Mouse (Mus musculus) megakaryocyte, embryonic 14.5 days (primary cell): Measurements from ENCODE around the gene Pdss2. TPM values are rescaled to one million over a fixed set of nuclear protein-coding genes. Genes with fewer than 3 reads are reported as not detected.

Experiments
- H3K27me3 ChIP-seq: replicated peaks from 2 replicates; pipeline ENCODE3; 2012; ENCODE audit warnings: inconsistent platforms
- H3K36me3 ChIP-seq: replicated peaks from 2 replicates; pipeline ENCODE3; 2012; ENCODE audit warnings: low read length, inconsistent platforms, mixed read lengths
- H3K4me1 ChIP-seq: 2 replicates; pipeline ENCODE4 v1.6.1; 2012; ENCODE audit warnings: inconsistent platforms
- H3K4me3 ChIP-seq: replicated peaks from 2 replicates; pipeline ENCODE3; 2012; ENCODE audit warnings: moderate library complexity, mild to moderate bottlenecking, inconsistent platforms
- H3K9me3 ChIP-seq: 2 replicates; pipeline ENCODE4 v1.6.1; 2012; ENCODE audit warnings: inconsistent platforms
- FLI1 ChIP-seq: IDR thresholded peaks from 2 replicates; pipeline ENCODE4 v1.6.1; 2012; ENCODE audit warnings: low read length, inconsistent platforms, mixed read lengths
- GATA1 ChIP-seq: IDR thresholded peaks from 3 replicates; pipeline ENCODE4 v1.6.1; 2012; ENCODE audit warnings: mixed read lengths, low read length, inconsistent platforms, borderline replicate concordance
- polyA plus RNA-seq: library from polyadenylated mRNA; stranded (reverse); fragments of >175 nt; gene quantifications from 2 replicates; pipeline ENCODE4 v1.2.3, GENCODE M21; 2012; ENCODE audit warnings: low replicate concordance; ENCODE audit not compliant: insufficient read depth

The Pdss2 gene
- polyA plus RNA-seq, 1 experiment: 3.9 TPM

DNA sequence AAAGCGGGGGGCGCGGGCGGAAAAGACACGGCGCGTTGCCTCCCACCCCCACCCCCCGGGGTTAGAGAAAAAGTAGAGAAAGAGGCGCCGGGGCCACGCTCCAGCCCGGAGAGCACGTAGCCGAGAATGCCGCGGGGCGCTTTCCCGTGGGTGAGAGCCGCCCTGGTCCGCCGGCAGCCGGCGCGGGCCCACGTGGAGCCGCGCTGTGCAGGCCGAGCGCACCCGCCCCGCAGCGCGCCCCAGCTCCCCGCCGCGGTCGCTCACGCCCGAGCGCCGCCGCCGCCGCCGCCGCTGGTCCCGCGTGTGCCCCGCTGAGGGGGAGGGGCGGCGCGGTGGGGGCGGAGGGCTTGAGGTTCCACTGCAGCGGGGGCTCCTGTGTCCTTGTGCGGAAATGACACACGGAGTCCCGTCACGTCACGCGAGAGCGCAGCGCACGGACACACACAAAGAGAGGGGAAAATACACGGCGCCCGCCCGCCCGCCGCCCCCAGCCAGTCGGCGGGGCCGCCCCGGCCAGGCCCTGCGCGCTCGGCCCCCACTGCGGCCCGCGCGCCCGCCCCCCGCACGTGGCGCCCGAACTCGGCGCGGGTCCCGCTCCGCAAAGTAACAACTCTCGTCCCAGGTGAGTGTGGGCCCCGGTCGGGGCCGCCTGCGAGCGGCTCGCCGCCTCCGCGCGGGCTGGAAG lies 257.6 kb downstream of the Pdss2 start, which contains the start of gene Bend3:
Gene Bend3 (plus strand): TSS at position 81 of the 685 bp plus-strand sequence.
- H3K4me1 ChIP-seq: peaks cover 44% of the 10 kb centered on the region
- TF ChIP-seq GATA1: no peak
- no peak for TF ChIP-seq FLI1

DNA sequence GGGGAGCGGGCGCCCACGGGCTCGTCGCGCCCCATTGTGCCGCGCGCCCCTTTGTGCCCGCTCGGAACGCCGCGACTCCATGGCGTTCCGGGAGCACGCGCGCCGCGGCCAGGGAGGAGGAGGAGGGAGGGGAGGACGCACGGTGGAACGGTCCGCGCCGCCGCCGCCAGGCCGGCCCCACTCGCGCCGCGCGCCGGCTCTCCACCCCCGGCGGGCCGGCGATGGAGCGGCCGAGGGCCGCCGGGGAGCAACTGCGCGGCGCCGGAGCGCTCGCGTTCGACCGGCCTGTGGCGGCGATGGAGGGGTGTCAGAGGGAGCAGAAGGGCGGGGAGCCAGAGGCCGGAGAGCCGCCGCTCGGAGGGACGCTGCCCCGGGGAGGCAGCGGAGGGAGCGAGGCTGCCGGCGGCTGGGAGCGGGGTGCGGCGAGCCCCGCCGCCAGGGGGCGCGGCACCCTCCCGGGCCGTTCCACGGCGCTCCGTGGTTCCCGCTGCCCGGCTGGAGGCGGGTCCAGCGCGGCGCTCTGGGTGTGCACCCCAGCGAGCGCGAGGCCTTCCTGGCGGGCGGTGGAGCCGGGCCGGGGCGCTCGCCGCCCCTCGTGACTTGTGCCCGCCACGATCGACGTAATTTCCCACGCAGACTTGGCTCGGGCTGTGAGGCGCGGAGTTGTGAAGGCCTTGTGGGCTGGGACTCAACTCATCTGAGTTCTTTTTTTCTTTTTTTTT lies 258.3 kb downstream of the Pdss2 start:
- Histone ChIP-seq H3K4me3 (peak overlapping the region; percentile 96), H3K27me3 (no peaks in the 10 kb centered on the region), H3K4me1 (peaks cover 48% of the 10 kb centered on the region), H3K36me3 (no peaks in the 10 kb centered on the region), H3K9me3 (no peaks in the 10 kb centered on the region)
- TF ChIP-seq GATA1: no peak
- TF ChIP-seq FLI1: no peak

More for the DNA sequence above, 257.6 kb downstream of the Pdss2 start, which contains the start of gene Bend3:
- no peaks in the 10 kb centered on the region for H3K9me3 ChIP-seq
- peak within 1 kb of the TSS; percentile 96 for H3K4me3 ChIP-seq
- H3K27me3 ChIP-seq: no peaks in the 10 kb centered on the region
- no peaks in the 10 kb centered on the region for H3K36me3 ChIP-seq

DNA sequence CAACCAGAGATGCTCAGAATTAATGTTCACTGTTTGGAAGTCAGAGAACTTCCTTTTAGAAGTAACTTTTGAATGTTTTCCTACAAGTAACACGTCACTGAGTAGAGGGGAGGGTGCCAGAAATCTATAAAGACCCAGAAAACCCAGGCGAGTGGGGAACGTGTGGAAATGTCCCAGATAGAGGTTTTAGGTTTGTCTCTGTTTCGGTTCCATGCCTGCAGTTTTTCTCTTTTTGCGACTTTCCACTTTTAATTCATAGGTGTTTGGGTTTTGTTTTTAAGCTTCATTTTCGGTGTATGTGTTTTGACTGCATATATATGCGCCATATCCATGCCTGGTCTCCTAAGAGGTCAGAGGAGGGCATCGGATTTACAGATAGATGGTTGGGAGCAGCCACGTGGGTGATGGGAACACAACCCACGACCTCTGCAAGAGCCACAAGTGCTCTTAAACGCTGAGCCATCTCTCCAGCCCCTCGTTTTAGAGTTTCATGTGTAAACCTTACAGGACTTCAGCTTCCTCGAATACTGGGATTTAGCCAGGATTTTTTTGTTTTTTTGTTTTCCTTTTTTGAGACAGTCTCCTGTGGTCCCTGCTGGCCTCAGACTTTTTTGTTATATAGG lies 259.1 kb downstream of the Pdss2 start:
- no peaks in the 10 kb centered on the region for H3K27me3 ChIP-seq
- TF ChIP-seq GATA1 (no peak), FLI1 (no peak)
- H3K9me3 ChIP-seq: no peaks in the 10 kb centered on the region
- no peaks in the 10 kb centered on the region for H3K36me3 ChIP-seq
- H3K4me3 ChIP-seq: peak overlapping the region; percentile 96
- H3K4me1 ChIP-seq: peaks cover 43% of the 10 kb centered on the region

DNA sequence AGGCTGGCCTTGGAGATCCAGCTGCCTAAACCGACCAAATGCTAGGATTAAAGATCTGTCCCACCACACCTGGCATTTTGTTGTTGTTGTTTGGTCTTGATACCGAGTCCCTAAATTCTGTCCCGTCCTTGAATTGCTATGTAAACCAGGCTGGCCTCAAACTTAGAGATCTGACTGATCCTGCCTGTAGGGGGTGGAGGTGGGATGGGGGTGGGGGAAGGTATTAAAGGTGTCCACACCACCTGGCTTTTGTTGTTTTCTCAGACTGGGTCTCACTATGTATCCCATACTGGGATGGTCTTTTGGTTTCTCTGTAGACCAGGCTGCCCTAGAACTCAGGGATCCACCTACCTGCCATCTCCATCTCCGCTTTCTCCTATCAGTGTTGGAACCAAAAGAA lies 259.9 kb downstream of the Pdss2 start:
- H3K4me3 ChIP-seq: no peak overlapping the region
- TF ChIP-seq FLI1: no peak
- TF ChIP-seq GATA1: no peak
- no peaks in the 10 kb centered on the region for H3K27me3 ChIP-seq
- no peaks in the 10 kb centered on the region for H3K9me3 ChIP-seq
- H3K36me3 ChIP-seq: no peaks in the 10 kb centered on the region
- H3K4me1 ChIP-seq: peaks cover 46% of the 10 kb centered on the region

DNA sequence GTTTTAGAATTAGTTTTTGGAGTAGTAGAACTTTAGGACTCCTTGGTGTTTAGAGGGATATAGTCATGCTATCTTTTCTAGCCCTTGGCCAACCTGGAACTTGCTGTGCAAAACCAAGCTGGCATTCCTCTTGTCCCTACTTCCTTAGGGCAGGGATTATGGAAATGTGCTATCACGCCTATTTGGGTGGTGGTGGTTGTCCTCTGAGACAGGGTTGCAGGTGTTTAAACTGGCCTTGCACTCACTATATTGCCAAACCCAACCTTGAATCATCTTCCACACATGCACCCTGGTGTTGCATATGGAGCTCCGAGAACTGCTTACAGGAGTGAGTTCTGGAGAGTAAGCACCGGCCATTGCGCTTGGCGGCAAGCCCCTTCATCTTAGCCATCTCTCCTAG lies 260.7 kb downstream of the Pdss2 start:
- H3K4me3 ChIP-seq: no peak overlapping the region
- TF ChIP-seq GATA1 (no peak), FLI1 (no peak)
- no peaks in the 10 kb centered on the region for H3K9me3 ChIP-seq
- peaks cover 49% of the 10 kb centered on the region for H3K4me1 ChIP-seq
- no peaks in the 10 kb centered on the region for H3K36me3 ChIP-seq
- H3K27me3 ChIP-seq: no peaks in the 10 kb centered on the region

DNA sequence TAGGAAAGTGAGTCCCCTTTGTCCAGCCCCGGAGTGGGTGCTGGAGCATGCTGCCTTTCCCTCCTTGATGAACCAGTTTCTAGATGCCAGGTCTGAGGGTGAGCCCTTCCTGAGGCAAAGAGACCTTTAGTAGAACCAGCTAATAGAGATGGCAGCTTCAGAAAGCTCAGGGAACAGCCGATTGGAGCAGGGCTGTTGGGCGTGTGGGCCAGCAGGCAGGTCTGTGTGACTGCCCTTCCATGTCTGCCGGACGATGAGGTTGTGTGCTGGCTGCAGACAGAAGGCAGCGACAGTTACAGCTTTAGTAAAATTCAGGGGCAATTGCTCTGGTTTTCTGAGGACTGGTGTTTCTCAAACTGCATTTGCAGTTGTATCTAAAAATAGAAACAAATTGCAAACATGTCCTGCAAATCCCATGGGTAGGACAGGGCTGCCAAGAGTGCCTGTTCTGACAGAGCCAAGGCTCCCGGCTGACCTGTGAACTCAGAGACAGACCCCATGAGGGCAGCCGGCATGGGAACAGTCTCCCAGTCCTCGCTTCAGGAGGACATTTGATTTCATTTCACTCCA lies 262.2 kb downstream of the Pdss2 start:
- TF ChIP-seq GATA1 (no peak), FLI1 (no peak)
- H3K27me3 ChIP-seq: no peaks in the 10 kb centered on the region
- no peaks in the 10 kb centered on the region for H3K9me3 ChIP-seq
- H3K4me3 ChIP-seq: no peak overlapping the region
- peaks cover 45% of the 10 kb centered on the region for H3K4me1 ChIP-seq
- no peaks in the 10 kb centered on the region for H3K36me3 ChIP-seq

DNA sequence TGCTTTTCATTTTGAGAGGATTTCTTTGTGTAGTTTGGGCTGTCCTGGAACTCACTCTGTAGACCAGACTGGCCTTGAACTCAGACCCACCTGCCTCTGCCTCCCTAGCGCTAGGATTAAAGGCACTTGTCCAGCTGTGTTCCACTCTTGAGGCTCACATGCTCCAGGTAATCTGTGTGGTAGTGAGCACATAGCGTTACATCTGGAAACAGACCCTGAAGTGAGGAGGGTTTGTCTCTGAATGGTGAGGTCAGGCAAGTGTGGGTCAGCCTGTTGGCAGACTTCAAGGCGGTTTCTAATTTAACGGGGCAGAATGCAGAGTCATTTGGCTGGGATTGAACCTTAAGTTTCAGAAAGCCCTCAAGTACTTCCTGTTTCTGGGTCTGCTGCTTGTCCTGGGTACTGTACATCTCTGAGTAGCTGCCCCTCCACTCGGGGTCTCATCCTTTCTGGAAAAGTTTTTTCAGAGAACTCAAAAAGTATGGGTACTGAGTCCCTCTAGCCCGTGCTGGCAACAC lies 264.5 kb downstream of the Pdss2 start:
- Histone ChIP-seq H3K9me3 (no peaks in the 10 kb centered on the region), H3K27me3 (no peaks in the 10 kb centered on the region), H3K36me3 (no peaks in the 10 kb centered on the region), H3K4me1 (peaks cover 50% of the 10 kb centered on the region), H3K4me3 (peak overlapping the region; percentile 8)
- no peak for TF ChIP-seq FLI1
- TF ChIP-seq GATA1: no peak

DNA sequence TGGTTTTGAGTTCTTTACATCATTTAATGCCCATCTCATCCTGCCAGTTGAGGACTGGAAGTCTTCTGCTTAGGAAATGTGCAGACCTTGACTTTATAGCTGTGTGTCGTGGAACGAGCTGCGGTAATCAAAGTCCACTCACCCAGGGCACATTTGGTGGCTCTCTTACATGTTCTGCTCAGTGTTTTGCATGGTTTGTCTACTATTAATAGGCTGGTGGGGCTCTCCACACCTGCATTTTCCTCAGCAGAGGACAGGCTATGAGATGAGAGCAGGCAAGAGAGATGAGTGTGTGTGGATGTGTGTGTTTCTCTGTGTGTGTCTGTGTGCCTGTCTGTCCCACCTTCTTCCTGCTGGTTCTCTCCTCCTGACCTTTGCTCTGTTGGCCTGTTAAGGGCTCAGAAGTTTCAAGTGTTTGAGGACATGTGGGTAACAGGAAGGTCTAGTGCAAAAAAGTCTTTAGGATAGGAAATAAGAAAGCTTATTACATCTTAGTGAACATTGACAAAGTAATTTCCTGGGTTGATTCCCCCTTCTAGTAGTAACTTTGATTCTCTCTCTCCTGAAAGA lies 266.2 kb downstream of the Pdss2 start:
- Histone ChIP-seq H3K27me3 (no peaks in the 10 kb centered on the region), H3K36me3 (no peaks in the 10 kb centered on the region), H3K4me1 (peaks cover 36% of the 10 kb centered on the region), H3K4me3 (no peak overlapping the region), H3K9me3 (no peaks in the 10 kb centered on the region)
- TF ChIP-seq FLI1 (no peak), GATA1 (no peak)

DNA sequence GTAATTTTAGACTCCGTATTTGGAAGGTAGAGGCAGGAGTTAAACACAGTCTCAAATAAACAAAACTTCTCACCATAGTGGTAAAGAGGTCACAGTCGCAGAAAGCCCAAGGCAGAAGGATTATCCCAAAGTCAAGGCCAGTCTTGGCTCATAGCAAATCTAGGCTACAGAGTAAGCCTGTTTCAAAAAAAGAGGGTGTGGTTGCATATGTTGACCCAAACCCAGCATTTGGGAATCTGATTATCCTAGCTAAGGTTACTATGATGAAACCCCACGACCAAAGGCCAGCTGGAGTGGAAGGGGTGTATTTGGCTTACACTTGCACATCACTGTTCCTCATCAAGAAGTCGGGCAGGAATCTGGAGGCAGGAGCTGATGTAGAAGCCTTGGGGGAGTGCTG lies 267.0 kb downstream of the Pdss2 start:
- Histone ChIP-seq H3K27me3 (no peaks in the 10 kb centered on the region), H3K4me3 (no peak overlapping the region), H3K4me1 (peaks cover 34% of the 10 kb centered on the region), H3K9me3 (no peaks in the 10 kb centered on the region), H3K36me3 (no peaks in the 10 kb centered on the region)
- TF ChIP-seq FLI1 (no peak), GATA1 (no peak)
